Mouse (Mus musculus) forebrain, postnatal 0 days (tissue): Measurements from ENCODE around the gene Rgs3. TPM values are rescaled to one million over a fixed set of nuclear protein-coding genes. Genes with fewer than 3 reads are reported as not detected.
A peak's percentile ranks its signal among the peaks of the same experiment; 100 is the strongest.

Experiments
- ATAC-seq: fragments of 200-750 bp; cut with Nextera tagmentation; 2 replicates; pipeline ENCODE4 v1.8.0; 2017; ENCODE audit warnings: mild to moderate bottlenecking, moderate library complexity
- DNase-seq: peaks from one replicate; pipeline ENCODE4 v3.0.0-alpha.2; 2015
- H3K27ac ChIP-seq: fragments of 300-500 bp; sonication (generic); 2 replicates; pipeline ENCODE4 v1.5.1; 2014; ENCODE audit warnings: low read depth, mild to moderate bottlenecking, antibody characterized with exemption, low read length, moderate library complexity, mixed read lengths
- H3K27me3 ChIP-seq: fragments of 300-500 bp; sonication (generic); 2 replicates; pipeline ENCODE4 v1.6.1; 2014; ENCODE audit warnings: mild to moderate bottlenecking, low read length, mixed read lengths; ENCODE audit not compliant: insufficient read depth
- H3K36me3 ChIP-seq: fragments of 300-500 bp; sonication (generic); 2 replicates; pipeline ENCODE4 v1.6.1; 2014; ENCODE audit warnings: mild to moderate bottlenecking, moderate library complexity; ENCODE audit not compliant: insufficient read depth
- H3K4me1 ChIP-seq: fragments of 300-500 bp; sonication (generic); 2 replicates; pipeline ENCODE4 v1.6.1; 2014; ENCODE audit warnings: antibody characterized with exemption; ENCODE audit not compliant: insufficient read depth
- H3K4me2 ChIP-seq: fragments of 300-500 bp; sonication (generic); 2 replicates; pipeline ENCODE4 v1.6.1; 2014; ENCODE audit warnings: low read depth, mild to moderate bottlenecking, moderate library complexity
- H3K4me3 ChIP-seq: fragments of 300-500 bp; sonication (generic); 2 replicates; pipeline ENCODE4 v1.5.1; 2014; ENCODE audit warnings: low read depth, low read length, mixed read lengths
- H3K9ac ChIP-seq: fragments of 300-500 bp; sonication (generic); 2 replicates; pipeline ENCODE4 v1.6.1; 2014; ENCODE audit warnings: mild to moderate bottlenecking
- H3K9me3 ChIP-seq: fragments of 300-500 bp; sonication (generic); 2 replicates; pipeline ENCODE4 v1.6.1; 2016; ENCODE audit warnings: low read length
- CTCF ChIP-seq: sonication (generic); IDR thresholded peaks from 2 replicates; pipeline ENCODE4 v1.5.1; 2016; ENCODE audit warnings: antibody characterized with exemption, control low read depth, low read depth
- WGBS: fragments of 180-500 bp; shearing (Covaris S2); extraction: QIAGEN DNeasy Blood & Tissue Kit; methylation state at CpG from one replicate; pipeline ENCODE4 v1.1.7; 2014; 5-methylcytosine and 5-hydroxymethylcytosine counted together
- polyA plus RNA-seq: library from polyadenylated mRNA; unstranded; fragments of >200 nt; fragmentation: Nextera tagmentation; extraction: Ambion mirVana; gene quantifications from 2 replicates; pipeline ENCODE4 v1.2.1, GENCODE M21; 2015
- total RNA-seq: library from RNA; depleted of rRNA; stranded (reverse); fragments of >200 nt; gene quantifications from 2 replicates; pipeline ENCODE4 v1.2.3, GENCODE M21; 2014

Rgs3 gene
- total and polyA plus RNA-seq, 2 experiments from 2014 or later, result 47.3 to 63.5 TPM

GRCm38 (mm10) chr4:62544801-62545200 is 14.8 kb upstream of the Rgs3 start:
- no peak overlapping the region for H3K9ac ChIP-seq
- ATAC-seq, result no peak
- no peak overlapping the region for H3K4me3 ChIP-seq
- no peaks in the 10 kb centered on the region for H3K36me3 ChIP-seq
- H3K4me2 ChIP-seq, result no peak overlapping the region
- H3K27ac ChIP-seq, result no peak overlapping the region
- no peaks in the 10 kb centered on the region for H3K27me3 ChIP-seq
- 0 out of 2 replicates have a peak, but pooled peaks cover 5% of the 10 kb centered on the region for H3K9me3 ChIP-seq
- H3K4me1 ChIP-seq, result no peaks in the 10 kb centered on the region
- no peak for DNase-seq
- TF ChIP-seq CTCF, result no peak

- H3K36me3 ChIP-seq, result no peaks in the 10 kb centered on the region
- H3K4me3 ChIP-seq, result no peak overlapping the region
- no peak for ATAC-seq
- H3K9me3 ChIP-seq, result no peaks in the 10 kb centered on the region
- WGBS, result 89% methylated on average over 7 of the region's 7 CpGs
- no peak overlapping the region for H3K4me2 ChIP-seq
- DNase-seq, result no peak
- TF ChIP-seq CTCF, result no peak
- H3K27me3 ChIP-seq, result no peaks in the 10 kb centered on the region
- no peak overlapping the region for H3K9ac ChIP-seq
- H3K27ac ChIP-seq, result no peak overlapping the region
- no peaks in the 10 kb centered on the region for H3K4me1 ChIP-seq
These were observed 7.7 kb upstream of the Rgs3 start for GRCm38 (mm10) chr4:62551966-62552365.

GRCm38 (mm10) chr4:62557436-62557835 is 2.2 kb upstream of the Rgs3 start:
- peak; percentile 26; the same call in 1 of the 2 replicates for ATAC-seq
- Histone ChIP-seq H3K27ac (no peak overlapping the region), H3K36me3 (no peaks in the 10 kb centered on the region), H3K9me3 (no peaks in the 10 kb centered on the region), H3K4me1 (no peaks in the 10 kb centered on the region; the same call in 1 of the 2 replicates), H3K4me3 (no peak overlapping the region), H3K4me2 (no peak overlapping the region), H3K27me3 (no peaks in the 10 kb centered on the region), H3K9ac (no peak overlapping the region)
- no peak for DNase-seq
- WGBS, result 33% methylated on average over 3 of the region's 3 CpGs
- TF ChIP-seq CTCF, result no peak

DNA sequence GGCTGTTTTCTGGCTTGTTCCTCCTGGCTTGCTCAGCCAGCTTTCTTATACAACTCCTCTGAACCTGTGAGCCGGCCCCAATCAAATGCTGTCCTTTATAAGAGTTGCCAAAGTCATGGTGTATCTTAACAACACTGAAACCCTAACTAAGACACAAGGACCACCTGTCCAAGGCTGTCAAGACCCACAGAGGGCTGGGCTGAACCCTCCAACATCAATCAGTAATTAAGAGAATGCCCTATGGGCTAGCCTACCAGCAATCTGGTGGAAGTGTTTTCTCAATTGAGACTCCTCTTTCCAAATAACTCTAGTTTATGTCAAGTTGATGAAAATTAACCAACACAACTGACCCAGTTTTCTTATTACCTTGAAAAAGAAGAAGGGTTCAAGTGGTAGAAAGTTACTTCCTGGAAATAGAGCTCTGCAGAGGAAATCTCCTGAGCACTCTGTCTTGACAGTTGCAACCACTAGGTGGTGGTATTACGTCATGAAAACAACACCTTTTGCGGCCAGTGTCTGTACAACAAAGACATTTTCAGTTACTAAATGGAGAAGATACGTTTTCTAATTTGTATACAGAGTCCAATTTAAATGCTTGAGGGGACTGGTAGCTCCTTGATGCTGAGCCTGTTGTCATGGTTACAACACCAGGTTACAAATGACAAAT is 1.4 kb downstream of the Rgs3 start:
- Histone ChIP-seq H3K4me3 (no peak overlapping the region), H3K27ac (no peak overlapping the region), H3K36me3 (no peaks in the 10 kb centered on the region), H3K27me3 (no peaks in the 10 kb centered on the region), H3K9me3 (no peaks in the 10 kb centered on the region), H3K4me1 (no peaks in the 10 kb centered on the region; the same call in 1 of the 2 replicates), H3K9ac (0 out of 2 replicates have a peak overlapping the region, but pooled peaks have one; percentile 4), H3K4me2 (0 out of 2 replicates have a peak overlapping the region, but pooled peaks have one; percentile 14)
- peak; percentile 87 for ATAC-seq
- TF ChIP-seq CTCF, result peak; percentile 92
- DNase-seq, result peak; percentile 90
- 23% methylated on average over 4 of the region's 4 CpGs for WGBS

DNA sequence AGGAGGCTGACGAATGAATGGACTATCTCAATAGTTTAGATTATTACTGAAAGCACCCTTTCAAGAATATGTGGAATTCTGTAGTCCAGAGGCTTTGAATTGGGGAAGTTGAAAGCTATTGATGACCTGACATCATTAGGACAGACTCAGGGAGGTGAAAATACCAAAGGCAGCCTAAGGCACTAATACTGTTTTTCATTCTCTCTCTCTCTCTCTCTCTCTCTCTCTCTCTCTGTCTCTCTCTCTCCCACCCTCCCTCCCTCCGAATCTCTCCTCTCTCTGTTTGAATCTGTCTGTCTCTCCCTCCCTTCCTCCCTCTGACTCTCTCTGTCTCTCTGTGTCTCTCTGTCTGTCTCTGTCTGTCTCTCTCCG is 2.0 kb downstream of the Rgs3 start:
- Histone ChIP-seq H3K4me1 (no peaks in the 10 kb centered on the region; the same call in 1 of the 2 replicates), H3K4me2 (0 out of 2 replicates have a peak overlapping the region, but pooled peaks have one; percentile 14), H3K36me3 (no peaks in the 10 kb centered on the region), H3K4me3 (no peak overlapping the region), H3K9ac (0 out of 2 replicates have a peak overlapping the region, but pooled peaks have one; percentile 4), H3K27ac (no peak overlapping the region), H3K27me3 (no peaks in the 10 kb centered on the region), H3K9me3 (no peaks in the 10 kb centered on the region)
- peak; percentile 47 for ATAC-seq
- WGBS, result 26% methylated on average over 3 of the region's 3 CpGs
- no peak for TF ChIP-seq CTCF
- no peak for DNase-seq

GRCm38 (mm10) chr4:62562006-62562405 is 2.4 kb downstream of the Rgs3 start:
- Histone ChIP-seq H3K4me2 (no peak overlapping the region), H3K27ac (no peak overlapping the region), H3K36me3 (no peaks in the 10 kb centered on the region), H3K4me1 (no peaks in the 10 kb centered on the region; the same call in 1 of the 2 replicates), H3K4me3 (no peak overlapping the region), H3K27me3 (no peaks in the 10 kb centered on the region), H3K9me3 (no peaks in the 10 kb centered on the region), H3K9ac (no peak overlapping the region)
- 68% methylated on average over 4 of the region's 4 CpGs for WGBS
- DNase-seq, result no peak
- ATAC-seq, result no peak
- no peak for TF ChIP-seq CTCF

DNA sequence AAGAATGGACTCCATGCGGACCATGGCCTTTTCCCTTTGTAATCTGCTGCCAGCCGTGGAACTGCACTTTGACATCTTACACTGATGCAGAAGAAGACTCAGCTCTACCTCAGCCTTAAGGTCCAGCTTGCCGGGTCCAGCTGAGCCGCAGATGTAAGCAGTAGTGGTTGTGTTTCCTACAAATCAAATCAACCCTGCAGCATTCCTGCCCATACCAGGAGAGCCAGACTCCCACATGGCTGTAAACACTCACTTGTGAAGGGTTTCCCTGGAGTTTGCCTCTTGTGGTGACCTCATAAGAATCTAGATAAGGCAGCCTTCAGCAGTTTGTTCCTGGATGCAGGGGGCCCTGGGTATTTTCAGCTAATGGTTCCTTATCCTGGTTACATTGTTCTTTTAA is 6.9 kb downstream of the Rgs3 start:
- Histone ChIP-seq H3K9ac (no peak overlapping the region), H3K4me2 (no peak overlapping the region), H3K4me3 (no peak overlapping the region), H3K9me3 (no peaks in the 10 kb centered on the region), H3K36me3 (no peaks in the 10 kb centered on the region), H3K27ac (no peak overlapping the region), H3K27me3 (no peaks in the 10 kb centered on the region), H3K4me1 (no peaks in the 10 kb centered on the region)
- DNase-seq (no peak), ATAC-seq (no peak)
- no peak for TF ChIP-seq CTCF
- 88% methylated on average over 4 of the region's 4 CpGs for WGBS
